Mouse (Mus musculus) limb, embryonic 13.5 days (tissue): ENCODE measurements around the gene Tcea2. TPM values are rescaled to one million over a fixed set of nuclear protein-coding genes. Genes with fewer than 3 reads are reported as not detected.

Experiments
- ATAC-seq: fragments of 200-750 bp; cut with Nextera tagmentation; 2 replicates; pipeline ENCODE4 v1.8.0; 2017; ENCODE audit warnings: low read depth, moderate number of reproducible peaks, moderate TSS enrichment; ENCODE audit not compliant: low FRiP score
- H3K27ac ChIP-seq: fragments of 300-500 bp; sonication (generic); 2 replicates; pipeline ENCODE4 v1.5.1; 2015; ENCODE audit warnings: inconsistent platforms, mild to moderate bottlenecking, moderate library complexity
- H3K27me3 ChIP-seq: fragments of 300-500 bp; sonication (generic); 2 replicates; pipeline ENCODE4 v1.6.1; 2015; ENCODE audit warnings: mild to moderate bottlenecking, inconsistent platforms
- H3K36me3 ChIP-seq: fragments of 300-500 bp; sonication (generic); 2 replicates; pipeline ENCODE4 v1.6.1; 2015; ENCODE audit warnings: inconsistent platforms, mild to moderate bottlenecking, moderate library complexity
- H3K4me1 ChIP-seq: fragments of 300-500 bp; sonication (generic); 2 replicates; pipeline ENCODE4 v1.6.1; 2015; ENCODE audit warnings: inconsistent platforms
- H3K4me2 ChIP-seq: fragments of 300-500 bp; sonication (generic); replicated peaks from 2 replicates; pipeline ENCODE4 v1.6.1; 2015; ENCODE audit warnings: inconsistent platforms, mild to moderate bottlenecking, moderate library complexity
- H3K4me3 ChIP-seq: fragments of 300-500 bp; sonication (generic); 2 replicates; pipeline ENCODE4 v1.5.1; 2015; ENCODE audit warnings: moderate library complexity, mild to moderate bottlenecking, inconsistent platforms
- H3K9ac ChIP-seq: fragments of 300-500 bp; sonication (generic); 2 replicates; pipeline ENCODE4 v1.6.1; 2015; ENCODE audit warnings: mild to moderate bottlenecking, inconsistent platforms
- H3K9me3 ChIP-seq: fragments of 300-500 bp; sonication (generic); 2 replicates; pipeline ENCODE4 v1.6.1; 2016; ENCODE audit warnings: inconsistent platforms
- WGBS: fragments of 180-500 bp; shearing (Covaris S2); methylation state at CpG from one replicate; pipeline ENCODE4 v1.1.7; 2015; 5-methylcytosine and 5-hydroxymethylcytosine counted together
- polyA plus RNA-seq: library from polyadenylated mRNA; unstranded; fragments of >200 nt; fragmentation: Nextera tagmentation; extraction: Ambion mirVana; gene quantifications from 2 replicates; pipeline ENCODE4 v1.2.1, GENCODE M21; 2015

The Tcea2 gene
- polyA plus RNA-seq, 1 experiment from 2014 or later: 33.3 TPM

- 31% methylated on average over 3 of the region's 3 CpGs for WGBS
- H3K4me1 ChIP-seq: no peaks in the 10 kb centered on the region
- H3K4me3 ChIP-seq: no peak overlapping the region
Observed at GRCm38 (mm10) chr2:181720061-181720460, 40.0 kb downstream of the Tcea2 start.

GRCm38 (mm10) chr2:181721200-181721599 lies 41.1 kb downstream of the Tcea2 start:
- Histone ChIP-seq H3K9ac (no peak overlapping the region), H3K4me3 (no peak overlapping the region), H3K27me3 (no peaks in the 10 kb centered on the region), H3K36me3 (no peaks in the 10 kb centered on the region), H3K27ac (no peak overlapping the region), H3K4me1 (no peaks in the 10 kb centered on the region), H3K4me2 (no peak overlapping the region), H3K9me3 (no peaks in the 10 kb centered on the region)
- ATAC-seq: no peak

More at GRCm38 (mm10) chr2:181720061-181720460, 40.0 kb downstream of the Tcea2 start:
- ATAC-seq: no peak
- no peak overlapping the region for H3K27ac ChIP-seq
- no peaks in the 10 kb centered on the region for H3K9me3 ChIP-seq
- no peak overlapping the region for H3K9ac ChIP-seq
- no peaks in the 10 kb centered on the region for H3K27me3 ChIP-seq
- no peak overlapping the region for H3K4me2 ChIP-seq
- H3K36me3 ChIP-seq: no peaks in the 10 kb centered on the region

DNA sequence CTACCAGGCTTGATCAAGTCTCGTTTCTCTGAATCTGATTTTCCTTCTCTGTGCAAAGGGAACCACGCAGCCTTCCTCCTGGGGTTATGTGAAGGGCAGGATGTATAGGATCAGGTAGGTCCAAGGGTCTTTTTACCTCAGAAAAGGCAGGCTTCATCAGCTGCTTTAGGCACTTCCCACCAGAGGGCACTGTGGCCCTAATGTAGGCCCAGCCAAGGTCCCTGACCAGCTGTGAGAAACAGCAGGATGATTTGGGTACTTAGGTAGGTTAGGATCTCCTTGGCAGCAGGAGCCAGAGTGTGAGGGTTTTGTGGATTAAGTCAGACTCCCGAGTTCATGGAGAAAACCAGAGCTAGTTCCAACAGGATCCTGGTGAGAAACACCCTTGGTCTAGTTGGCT lies 42.1 kb downstream of the Tcea2 start:
- 6% methylated on average over 3 of the region's 3 CpGs for WGBS
- H3K9ac ChIP-seq: no peak overlapping the region
- H3K4me1 ChIP-seq: no peaks in the 10 kb centered on the region
- H3K27me3 ChIP-seq: no peaks in the 10 kb centered on the region
- no peak overlapping the region for H3K4me3 ChIP-seq
- no peak overlapping the region for H3K27ac ChIP-seq
- no peak for ATAC-seq
- H3K36me3 ChIP-seq: no peaks in the 10 kb centered on the region
- no peak overlapping the region for H3K4me2 ChIP-seq
- no peaks in the 10 kb centered on the region for H3K9me3 ChIP-seq

- Histone ChIP-seq H3K4me1 (peaks cover 7% of the 10 kb centered on the region), H3K4me2 (no peak overlapping the region), H3K4me3 (no peak overlapping the region), H3K36me3 (no peaks in the 10 kb centered on the region), H3K9ac (no peak overlapping the region), H3K27ac (no peak overlapping the region), H3K27me3 (no peaks in the 10 kb centered on the region), H3K9me3 (no peaks in the 10 kb centered on the region)
- 42% methylated on average over 9 of the region's 9 CpGs for WGBS
- ATAC-seq: peak; percentile 80
Observed at GRCm38 (mm10) chr2:181727659-181728262, 47.7 kb downstream of the Tcea2 start.

- no peak for ATAC-seq
- Histone ChIP-seq H3K27me3 (no peaks in the 10 kb centered on the region), H3K9me3 (no peaks in the 10 kb centered on the region), H3K4me1 (peaks cover 7% of the 10 kb centered on the region), H3K4me2 (no peak overlapping the region), H3K9ac (no peak overlapping the region), H3K27ac (no peak overlapping the region), H3K36me3 (no peaks in the 10 kb centered on the region), H3K4me3 (no peak overlapping the region)
- 45% methylated on average over 3 of the region's 3 CpGs for WGBS
Observed at GRCm38 (mm10) chr2:181730051-181730450, 49.9 kb downstream of the Tcea2 start.

Other genes starting within 250 kb of the Tcea2 start
- 5.7 and 6.1 TPM in 2 replicates for gene Zbtb46, start 220.9 kb upstream of the Tcea2 start, polyA plus RNA-seq
- gene Abhd16b, start 187.1 kb upstream of the Tcea2 start, polyA plus RNA-seq: 0.08 and 0.18 TPM in 2 replicates
- 162 and 169 TPM in 2 replicates for gene Tpd52l2, start 183.2 kb upstream of the Tcea2 start, polyA plus RNA-seq
- 101 and 102 TPM in 2 replicates for gene Dnajc5, start 159.8 kb upstream of the Tcea2 start, polyA plus RNA-seq
- gene Uckl1, start 95.4 kb upstream of the Tcea2 start, polyA plus RNA-seq: 43.5 and 46.2 TPM in 2 replicates
- 70.5 and 71.5 TPM in 2 replicates for gene Prpf6, start 88.4 kb upstream of the Tcea2 start, polyA plus RNA-seq
- 67.2 and 69.4 TPM in 2 replicates for gene Zfp512b, start 87.5 kb upstream of the Tcea2 start, polyA plus RNA-seq
- gene Samd10, start 81.1 kb upstream of the Tcea2 start, polyA plus RNA-seq: 7.8 and 8.6 TPM in 2 replicates
- gene Gm29797, start 23.3 kb upstream of the Tcea2 start, polyA plus RNA-seq: 0.53 TPM in 1 of 2 replicates, not detected in the other
- gene Sox18, start 8.7 kb upstream of the Tcea2 start, polyA plus RNA-seq: 28.5 and 30.0 TPM in 2 replicates
- 79.0 and 82.0 TPM in 2 replicates for gene Rgs19, start 13.7 kb downstream of the Tcea2 start, polyA plus RNA-seq
- not detected in 2 replicates for gene Lkaaear1, start 18.1 kb downstream of the Tcea2 start, polyA plus RNA-seq
- gene Oprl1, start 34.7 kb downstream of the Tcea2 start, polyA plus RNA-seq: 1.2 and 1.4 TPM in 2 replicates
- 0.06 and 0.38 TPM in 2 replicates for gene Myt1, start 83.0 kb downstream of the Tcea2 start, polyA plus RNA-seq
- 37.8 and 40.6 TPM in 2 replicates for gene Pcmtd2, start 157.5 kb downstream of the Tcea2 start, polyA plus RNA-seq
- 79.5 and 81.3 TPM in 2 replicates for gene Polr3k, start 184.0 kb downstream of the Tcea2 start, polyA plus RNA-seq